Mouse (Mus musculus) mouse trophoblast stem cell (cell line): ENCODE results near the gene Utp20.
"Not testable (repeated sequence)": the region's sequence is repeated elsewhere in the genome, so short reads cannot be mapped to it uniquely, and the experiment has no call there.

Source experiments
- in situ Hi-C, 2 experiments: fragments of 300-500 bp; cut with MseI, MboI; formaldehyde crosslinking; loops; 2 replicates in 1 of 2; 3 replicates in 1 of 2; pipeline ENCODE4 v1.15.1; 2025

The Utp20 gene

GRCm38 (mm10) chr10:88826188-88826946, at the start of gene Utp20:
TSS of gene Utp20 (minus strand) at chr10:88826804.
- in situ Hi-C loops = no loop called here

DNA sequence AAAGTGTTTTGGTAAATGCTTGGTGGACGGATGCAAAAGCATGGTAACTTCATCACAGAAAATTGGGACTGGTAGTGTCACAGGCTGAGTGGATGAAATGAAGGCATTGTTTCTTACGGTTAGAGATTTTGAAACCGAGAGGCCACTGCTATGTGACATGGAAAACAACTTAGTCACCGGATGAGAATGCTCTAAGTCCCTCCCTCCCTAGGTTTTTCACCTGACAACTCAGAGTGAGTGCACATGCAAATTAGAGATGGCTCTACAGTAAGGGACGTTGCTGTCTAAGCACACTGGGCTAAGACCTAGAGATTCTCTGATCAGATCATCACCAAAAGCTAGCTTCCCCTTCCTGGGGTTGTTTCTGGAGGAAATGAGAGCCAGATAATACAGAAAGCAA, 48.3 kb upstream of the Utp20 start:
- in situ Hi-C loops = no loop called here

- in situ Hi-C loops = loop anchor here in 1 of 2 experiments (10.0 kb wide), 1 partner anchor 119 kb away; no protein-coding TSS in a partner anchor
These were observed 39.4 kb upstream of the Utp20 start for GRCm38 (mm10) chr10:88866017-88866416.

DNA sequence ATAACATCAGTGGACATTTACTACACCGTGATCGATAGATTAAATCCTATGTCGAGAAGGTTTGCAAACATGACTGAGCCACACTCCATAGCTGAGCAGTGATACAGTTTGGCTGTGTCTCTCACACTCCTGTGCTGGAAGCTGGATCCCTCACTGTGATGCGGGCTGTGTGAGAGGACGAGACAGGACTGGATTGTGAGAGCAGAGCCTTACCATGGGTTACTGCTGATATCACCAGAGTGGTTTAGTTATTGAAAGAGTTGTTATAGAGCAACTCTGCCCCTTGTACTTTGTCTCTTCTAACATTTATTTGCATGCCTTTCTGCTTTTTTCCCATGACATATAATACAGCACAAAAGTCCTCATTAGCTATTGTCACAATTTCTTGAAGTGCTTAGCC, 35.7 kb upstream of the Utp20 start:
- in situ Hi-C loops = loop anchor here in 1 of 2 experiments (10.0 kb wide), 1 partner anchor 123 kb away; no protein-coding TSS in a partner anchor

DNA sequence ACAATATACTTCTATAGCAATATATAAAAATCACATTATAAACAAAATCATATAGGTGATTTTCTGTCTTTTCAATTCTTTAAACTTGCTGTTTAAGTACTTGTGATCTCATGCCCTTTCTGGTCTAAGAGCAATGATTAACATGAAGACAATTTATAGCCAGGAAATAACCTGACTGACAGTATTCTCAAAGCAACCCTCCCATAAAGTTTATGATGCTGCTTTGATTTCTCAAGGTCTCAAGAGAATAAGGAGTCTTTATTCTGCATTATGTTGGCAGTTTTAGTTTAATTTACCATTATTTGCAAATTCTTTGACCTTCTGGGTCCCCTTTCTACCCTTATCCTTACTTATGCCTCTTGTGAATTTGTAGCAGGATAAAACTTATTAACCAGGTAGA, 34.8 kb upstream of the Utp20 start:
- in situ Hi-C loops = loop anchor here in 1 of 2 experiments (10.0 kb wide), 1 partner anchor 123 kb away; no protein-coding TSS in a partner anchor

DNA sequence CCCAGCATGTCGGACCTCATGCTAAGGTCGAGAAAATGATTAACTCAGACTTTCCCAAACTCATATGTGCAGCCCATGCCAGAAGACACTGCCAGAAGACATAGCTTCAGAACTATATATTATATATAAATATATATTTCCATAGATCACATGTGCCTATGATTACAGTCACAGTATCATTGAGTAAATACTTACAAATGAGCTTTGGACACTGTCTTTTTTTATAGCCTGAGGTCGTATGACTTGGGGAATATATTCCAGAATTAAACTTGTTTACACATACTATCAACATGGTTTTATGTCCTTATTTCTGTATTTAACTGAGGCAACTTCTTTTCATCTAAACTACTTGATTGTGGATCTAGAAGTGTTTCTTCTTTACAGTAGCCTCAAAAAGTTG, 34.3 kb upstream of the Utp20 start:
- in situ Hi-C loops = loop anchor here in 1 of 2 experiments (10.0 kb wide), 1 partner anchor 124 kb away; no protein-coding TSS in a partner anchor

GRCm38 (mm10) chr10:88853326-88853725, 26.7 kb upstream of the Utp20 start:
- in situ Hi-C loops = no loop called here

- in situ Hi-C loops = no loop called here
These were observed 23.4 kb upstream of the Utp20 start for GRCm38 (mm10) chr10:88849976-88850375.

- in situ Hi-C loops = no loop called here
These were observed 22.4 kb upstream of the Utp20 start for GRCm38 (mm10) chr10:88848876-88849476.

DNA sequence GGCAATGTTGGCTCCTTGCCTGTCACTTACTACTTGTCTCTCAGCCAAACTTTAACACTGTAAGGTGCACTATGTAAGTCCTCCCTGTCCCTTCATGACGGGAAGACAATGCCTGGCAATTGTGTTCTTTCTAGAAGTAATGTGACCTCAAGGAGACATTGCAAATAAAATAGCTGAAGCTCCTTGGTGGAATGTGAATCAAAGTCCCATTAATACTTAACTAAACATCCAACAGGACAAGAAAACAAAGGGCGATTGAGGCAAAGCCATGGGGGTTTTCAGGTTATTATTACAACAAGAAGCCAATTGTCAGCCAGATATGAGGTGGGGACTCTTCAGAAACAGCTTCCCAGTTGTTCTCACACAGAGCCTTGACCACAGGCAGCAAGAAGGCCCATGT, 7.6 kb upstream of the Utp20 start:
- in situ Hi-C loops = no loop called here

DNA sequence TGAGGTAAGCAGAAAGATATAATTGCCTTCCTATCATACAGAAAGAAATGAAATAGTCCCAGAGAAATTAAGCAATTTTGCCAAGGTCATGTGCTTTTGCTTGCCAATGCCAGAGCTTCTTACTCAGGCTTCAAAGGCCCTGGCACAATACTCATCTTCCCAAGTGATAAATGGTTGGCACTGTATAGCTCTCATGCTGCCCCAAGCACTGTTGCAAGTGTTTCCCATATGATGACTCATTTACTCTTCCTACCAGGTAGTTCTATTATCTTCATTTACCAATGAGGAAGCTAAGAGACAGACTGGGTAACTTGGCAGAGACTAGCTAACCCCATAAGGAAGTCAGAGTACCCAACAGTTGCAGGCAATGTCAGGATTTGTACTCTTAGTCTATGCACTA, 1.8 kb upstream of the Utp20 start:
- in situ Hi-C loops = no loop called here

DNA sequence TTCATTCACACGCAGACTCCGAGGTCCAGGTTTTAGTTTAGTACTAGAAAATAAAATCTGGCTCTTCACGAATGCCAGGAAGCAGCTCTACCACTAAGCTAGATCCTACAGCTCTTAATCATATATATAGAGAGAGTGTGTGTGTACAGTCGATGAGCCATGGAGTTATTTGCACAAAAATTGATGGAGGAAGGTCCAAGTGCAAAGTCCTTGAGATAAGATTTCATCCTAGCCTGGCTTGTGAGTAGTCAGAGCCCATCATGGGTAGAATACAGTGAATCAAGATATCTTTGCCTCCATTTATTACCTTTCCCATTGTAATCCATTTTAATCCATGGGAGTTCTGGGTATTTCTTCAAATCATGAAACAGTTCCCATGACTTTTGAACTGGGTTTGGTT, 992 bp upstream of the Utp20 start:
- in situ Hi-C loops = no loop called here

DNA sequence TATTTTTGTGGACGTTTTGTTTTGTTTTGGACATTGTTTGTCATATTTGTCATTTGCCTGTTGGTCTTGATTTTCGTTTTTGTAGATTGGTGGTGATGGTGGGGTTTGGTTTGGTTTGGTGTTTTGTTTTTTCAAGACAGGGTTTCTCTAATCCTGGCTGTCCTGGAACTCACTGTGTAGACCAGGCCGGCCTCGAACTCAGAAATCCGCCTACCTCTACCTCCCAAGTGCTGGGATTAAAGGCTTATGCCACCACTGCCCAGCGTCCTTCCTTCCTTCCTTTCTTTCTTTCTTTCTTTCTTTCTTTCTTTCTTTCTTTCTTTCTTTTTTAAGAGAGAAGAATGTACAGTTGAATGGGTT, 323 bp upstream of the Utp20 start:
- in situ Hi-C loops = not testable (repeated sequence)

- in situ Hi-C loops = no loop called here
These were observed 9.3 kb downstream of the Utp20 start for GRCm38 (mm10) chr10:88817335-88817734.

- in situ Hi-C loops = no loop called here
These were observed 11.3 kb downstream of the Utp20 start for GRCm38 (mm10) chr10:88815256-88815655.

GRCm38 (mm10) chr10:88811704-88812103, 14.9 kb downstream of the Utp20 start:
- in situ Hi-C loops = no loop called here

DNA sequence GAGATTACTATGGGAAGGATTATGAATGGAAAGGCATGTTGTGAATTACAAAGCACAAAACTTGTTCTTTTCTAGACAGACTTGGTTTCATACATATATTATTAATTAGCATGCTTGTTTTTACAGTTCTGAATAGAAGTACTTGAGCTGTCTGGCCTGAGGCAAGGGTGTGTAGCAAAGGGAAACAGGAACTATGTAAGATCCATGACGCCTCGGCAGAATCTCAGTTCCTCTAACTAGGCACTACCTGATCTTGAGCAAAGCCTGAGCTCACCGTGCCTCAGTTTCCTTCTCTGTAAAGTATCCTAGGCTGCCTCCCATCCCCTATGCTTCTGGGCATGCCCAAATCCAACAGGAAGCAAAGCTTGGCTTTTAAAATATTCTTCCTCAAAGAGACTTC, 24.4 kb downstream of the Utp20 start:
- in situ Hi-C loops = no loop called here

DNA sequence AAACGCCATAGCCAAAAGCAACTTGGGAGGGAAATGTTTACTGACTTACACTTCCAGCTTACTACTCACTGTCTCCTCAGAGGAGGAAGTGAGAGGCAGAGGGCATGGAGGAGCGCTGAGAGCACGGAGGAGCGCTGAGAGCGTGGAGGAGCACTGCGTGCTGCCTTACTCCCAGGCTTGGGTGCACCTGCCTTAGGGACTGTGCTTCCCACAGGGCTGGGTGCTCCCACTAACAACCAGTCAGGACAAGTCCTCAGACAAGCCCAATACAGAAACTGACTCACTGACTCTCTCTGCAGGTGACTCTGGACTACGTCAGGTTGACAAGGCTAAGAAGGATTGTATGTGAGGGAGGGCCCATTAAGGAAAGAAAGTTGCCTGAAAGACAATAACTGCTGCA, 27.2 kb downstream of the Utp20 start:
- in situ Hi-C loops = no loop called here

GRCm38 (mm10) chr10:88797452-88797851, 29.2 kb downstream of the Utp20 start:
- in situ Hi-C loops = no loop called here

DNA sequence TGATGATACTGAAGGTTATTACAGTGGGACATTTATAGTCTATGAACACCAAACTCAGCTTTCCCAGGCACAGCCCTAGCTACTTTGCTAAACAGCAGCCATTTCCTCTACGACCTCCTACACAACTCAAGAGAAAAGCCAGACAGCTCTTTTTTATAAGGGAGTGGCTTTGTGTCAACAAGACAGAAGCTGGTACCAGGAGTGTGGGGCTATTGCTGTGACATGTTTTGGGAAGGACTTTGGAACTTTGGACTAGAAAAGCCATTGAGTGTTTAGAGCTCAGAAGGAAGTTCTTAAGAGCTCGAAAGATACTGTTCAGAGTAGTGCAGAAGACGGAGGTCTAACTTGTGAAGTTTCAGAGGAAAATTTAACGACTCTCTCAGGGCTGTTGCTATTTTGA, 29.7 kb downstream of the Utp20 start:
- in situ Hi-C loops = no loop called here

GRCm38 (mm10) chr10:88795226-88795625, 31.4 kb downstream of the Utp20 start:
- in situ Hi-C loops = no loop called here

GRCm38 (mm10) chr10:88794606-88795005, 32.0 kb downstream of the Utp20 start:
- in situ Hi-C loops = no loop called here

DNA sequence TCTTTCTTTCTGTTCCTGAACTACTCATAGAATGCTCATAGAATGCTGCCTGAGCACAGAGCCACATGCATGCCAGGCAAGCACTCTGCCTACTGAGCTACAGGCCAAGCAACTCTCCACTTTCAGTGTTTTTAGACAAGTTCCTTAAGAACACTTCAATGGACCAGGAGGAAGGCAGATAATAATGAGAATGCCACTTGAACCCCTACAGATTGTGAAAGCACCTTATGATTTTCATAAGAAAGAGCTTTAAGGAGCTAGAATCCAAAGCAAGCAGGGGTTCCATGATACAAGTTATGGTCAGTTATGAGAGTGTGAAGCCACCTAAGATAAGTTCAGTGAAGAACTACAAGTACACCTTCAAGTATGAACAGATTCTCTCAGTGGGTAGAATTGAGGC, 32.9 kb downstream of the Utp20 start:
- in situ Hi-C loops = no loop called here
